Mouse (Mus musculus) monocyte, adult 5-6 weeks (primary cell): Measurements from ENCODE around the gene Sbno2. TPM values are rescaled to one million over a fixed set of nuclear protein-coding genes. Genes with fewer than 3 reads are reported as not detected.

Experiments used
- ATAC-seq: fragments of 153-309, 156-312 bp; replicated peaks from 2 replicates; pipeline ENCODE4 v1.8.0; 2017; ENCODE audit warnings: mild to moderate bottlenecking; ENCODE audit not compliant: low TSS enrichment, insufficient number of reproducible peaks, severe bottlenecking, poor library complexity, low FRiP score
- total RNA-seq: library from RNA; stranded (forward); fragments of 200-1000, 200-491, 200-594 nt; gene quantifications from 3 replicates; pipeline ENCODE4 v1.2.3, GENCODE M21; 2017

Gene Sbno2
- total RNA-seq, 1 experiment from 2014 or later: 50.6 TPM

GRCm38 (mm10) chr10:80015583-80015982 is 89.8 kb downstream of the Sbno2 start:
- ATAC-seq: no peak

- ATAC-seq: no peak
These were observed 90.7 kb downstream of the Sbno2 start for GRCm38 (mm10) chr10:80014484-80015290.

- no peak for ATAC-seq
These were observed 91.8 kb downstream of the Sbno2 start for GRCm38 (mm10) chr10:80013609-80014008.

GRCm38 (mm10) chr10:80011740-80012139 is 93.6 kb downstream of the Sbno2 start:
- ATAC-seq: no peak

Other genes starting within 250 kb of the Sbno2 start
- not detected in 3 replicates for gene Prtn3, start 231.1 kb downstream of the Sbno2 start, total RNA-seq
- gene Plppr3, start 230.9 kb downstream of the Sbno2 start, total RNA-seq: 0.95 TPM in 1 of 3 replicates, not detected in the others
- gene Elane, start 219.3 kb downstream of the Sbno2 start, total RNA-seq: not detected in 3 replicates
- gene Cfd, start 214.7 kb downstream of the Sbno2 start, total RNA-seq: not detected in 3 replicates
- 13.3 to 16.8 TPM (median 13.3 TPM) in 3 replicates for gene Med16, start 196.6 kb downstream of the Sbno2 start, total RNA-seq
- gene Gm26602, start 194.7 kb downstream of the Sbno2 start, total RNA-seq: not detected in 3 replicates
- 0.39 TPM in 1 of 3 replicates, not detected in the others for gene Kiss1r, start 188.6 kb downstream of the Sbno2 start, total RNA-seq
- gene R3hdm4, start 184.4 kb downstream of the Sbno2 start, total RNA-seq: 23.4 to 53.8 TPM (median 35.4 TPM) in 3 replicates
- gene Arid3a, start 178.5 kb downstream of the Sbno2 start, total RNA-seq: 35.3 to 38.9 TPM (median 36.8 TPM) in 3 replicates
- gene Wdr18, start 145.4 kb downstream of the Sbno2 start, total RNA-seq: 7.8 to 14.2 TPM (median 8.8 TPM) in 3 replicates
- gene Grin3b, start 134.9 kb downstream of the Sbno2 start, total RNA-seq: not detected in 3 replicates
- 49.0 to 80.6 TPM (median 59.1 TPM) in 3 replicates for gene Tmem259, start 121.2 kb downstream of the Sbno2 start, total RNA-seq
- 210 to 295 TPM (median 228 TPM) in 3 replicates for gene Cnn2, start 117.0 kb downstream of the Sbno2 start, total RNA-seq
- 33.6 to 53.0 TPM (median 45.9 TPM) in 3 replicates for gene Abca7, start 109.1 kb downstream of the Sbno2 start, total RNA-seq
- 356 to 478 TPM (median 365 TPM) in 3 replicates for gene Arhgap45, start 88.9 kb downstream of the Sbno2 start, total RNA-seq
- 83.4 to 130 TPM (median 95.9 TPM) in 3 replicates for gene Polr2e, start 65.8 kb downstream of the Sbno2 start, total RNA-seq
- 250 to 253 TPM (median 251 TPM) in 3 replicates for gene Gpx4, start 58.4 kb downstream of the Sbno2 start, total RNA-seq
- gene Stk11, start 10.2 kb upstream of the Sbno2 start, total RNA-seq: 155 to 177 TPM (median 155 TPM) in 3 replicates
- gene Atp5d, start 33.1 kb upstream of the Sbno2 start, total RNA-seq: 26.1 to 49.8 TPM (median 29.5 TPM) in 3 replicates
- 0.29 to 5.8 TPM (median 4.1 TPM) in 3 replicates for gene Cbarp, start 35.3 kb upstream of the Sbno2 start, total RNA-seq
- gene Midn, start 42.7 kb upstream of the Sbno2 start, total RNA-seq: 27.3 to 65.5 TPM (median 29.9 TPM) in 3 replicates
- 137 to 163 TPM (median 145 TPM) in 3 replicates for gene Cirbp, start 60.4 kb upstream of the Sbno2 start, total RNA-seq
- gene 1600002K03Rik, start 67.4 kb upstream of the Sbno2 start, total RNA-seq: 16.2 to 29.1 TPM (median 18.0 TPM) in 3 replicates
- gene Efna2, start 73.9 kb upstream of the Sbno2 start, total RNA-seq: 1.0 TPM in 1 of 3 replicates, not detected in the others
- 43.7 to 46.7 TPM (median 46.2 TPM) in 3 replicates for gene Mum1, start 120.9 kb upstream of the Sbno2 start, total RNA-seq
- 60.9 to 74.8 TPM (median 61.4 TPM) in 3 replicates for gene Ndufs7, start 143.6 kb upstream of the Sbno2 start, total RNA-seq
- gene Gamt, start 155.4 kb upstream of the Sbno2 start, total RNA-seq: 3.8 to 4.7 TPM in 2 of 3 replicates, not detected in the other
- 85.1 to 132 TPM (median 92.5 TPM) in 3 replicates for gene Dazap1, start 155.9 kb upstream of the Sbno2 start, total RNA-seq
- gene Rps15, start 186.9 kb upstream of the Sbno2 start, total RNA-seq: 1,267 to 1,604 TPM (median 1,393 TPM) in 3 replicates
- gene Apc2, start 190.4 kb upstream of the Sbno2 start, total RNA-seq: 2.3 TPM in 1 of 3 replicates, not detected in the others
- gene 2310011J03Rik, start 215.0 kb upstream of the Sbno2 start, total RNA-seq: 23.5 to 28.1 TPM (median 27.6 TPM) in 3 replicates
- gene Pcsk4, start 223.9 kb upstream of the Sbno2 start, total RNA-seq: 0.57 TPM in 1 of 3 replicates, not detected in the others
- gene Reep6, start 224.4 kb upstream of the Sbno2 start, total RNA-seq: not detected in 3 replicates
- 0.10 to 0.43 TPM in 2 of 3 replicates, not detected in the other for gene Adamtsl5, start 242.8 kb upstream of the Sbno2 start, total RNA-seq